Mouse (Mus musculus) Muller cell, postnatal 12 days (primary cell): ENCODE data around the gene Srsf5.
"Not testable (repeated sequence)": the region's sequence is repeated elsewhere in the genome, so short reads cannot be mapped to it uniquely, and the experiment has no call there.

ENCODE experiments used
- DNase-seq: peaks from one replicate; pipeline ENCODE4 v3.0.0-alpha.2; 2015; ENCODE audit errors: inconsistent ontology term

Srsf5 gene

GRCm38 (mm10) chr12:80945334-80945995, at the start of gene Srsf5:
Gene Srsf5 (plus strand): TSS chr12:80945504.
- peak; percentile 99 for DNase-seq

- DNase-seq, result no peak
Observed at GRCm38 (mm10) chr12:80909631-80910030, 35.7 kb upstream of the Srsf5 start.

DNA sequence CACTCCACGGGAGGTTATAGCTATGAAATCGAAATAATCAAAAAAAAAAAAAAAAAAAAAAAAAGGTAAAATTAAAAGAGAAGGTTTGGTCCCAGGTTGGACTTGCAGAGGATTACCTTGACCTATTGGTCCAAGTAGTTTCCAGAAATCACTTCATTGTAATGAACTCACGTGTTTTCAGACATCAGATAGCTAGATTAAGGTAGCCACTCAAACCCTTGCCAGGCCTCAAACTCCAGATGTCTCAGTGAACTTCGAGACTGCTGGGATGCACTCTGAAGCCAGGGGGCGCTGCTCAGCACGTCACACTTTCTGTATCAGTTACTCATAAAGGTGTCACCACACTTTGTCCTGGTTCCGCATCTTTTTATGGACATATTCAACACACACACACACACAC, 27.5 kb upstream of the Srsf5 start:
- DNase-seq, result no peak

DNA sequence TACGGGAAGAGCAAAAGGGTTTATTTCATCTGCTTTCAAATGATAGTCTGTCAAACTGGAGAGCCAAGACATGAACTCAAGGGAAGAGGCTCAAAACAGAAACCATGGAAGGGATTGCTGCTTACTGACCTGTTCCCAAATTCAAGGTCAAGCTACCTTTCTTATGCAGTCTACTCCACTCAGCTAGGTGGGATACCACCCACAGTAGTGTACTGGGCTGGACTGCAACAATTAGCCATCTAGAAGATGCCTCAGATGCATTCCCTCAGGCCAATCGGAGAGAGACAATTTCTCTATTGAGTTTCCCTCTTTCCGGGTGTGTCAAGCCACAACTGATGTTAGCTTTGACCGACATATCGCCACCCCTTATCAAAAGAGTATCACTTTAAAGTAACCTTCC, 24.0 kb upstream of the Srsf5 start:
- no peak for DNase-seq

DNA sequence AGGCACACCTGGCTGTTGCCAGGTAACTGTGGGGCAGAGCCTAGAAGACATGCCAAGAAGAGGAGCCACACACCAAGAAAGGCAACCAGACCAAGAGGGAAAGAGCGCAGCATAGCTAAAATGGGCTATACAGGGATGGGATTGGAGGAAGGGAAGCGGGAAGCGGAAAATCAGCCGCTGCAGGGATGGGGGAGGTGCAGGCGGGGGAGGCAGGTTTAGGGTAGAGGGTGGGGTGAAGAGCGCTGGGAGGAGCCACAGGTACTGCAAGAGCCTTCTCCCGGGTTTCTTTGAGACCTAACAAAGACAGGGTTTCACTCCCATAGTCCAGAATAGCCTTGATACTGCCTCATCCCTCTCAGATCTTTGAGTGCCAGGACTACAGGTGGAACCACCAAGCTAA, 22.4 kb upstream of the Srsf5 start:
- DNase-seq, result no peak

DNA sequence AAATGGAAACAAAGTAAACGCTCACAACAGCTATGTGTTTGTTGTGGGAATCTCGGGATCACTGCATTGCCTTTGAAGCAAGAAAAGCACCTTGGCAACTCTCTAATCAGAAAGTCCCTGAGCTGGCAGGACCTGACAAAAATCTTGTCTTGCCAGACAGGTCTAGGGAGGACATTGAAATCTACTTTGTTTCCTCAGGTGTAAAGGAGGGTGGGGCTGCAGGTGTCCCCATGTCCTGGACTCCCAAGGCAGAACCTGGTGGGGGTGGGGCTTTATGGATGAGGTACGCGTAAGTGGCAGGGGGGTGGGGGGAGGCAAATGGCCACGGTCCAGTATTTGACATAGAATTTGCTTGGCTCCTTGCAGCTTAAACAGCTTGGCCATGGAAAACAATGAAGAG, 21.7 kb upstream of the Srsf5 start:
- no peak for DNase-seq

DNA sequence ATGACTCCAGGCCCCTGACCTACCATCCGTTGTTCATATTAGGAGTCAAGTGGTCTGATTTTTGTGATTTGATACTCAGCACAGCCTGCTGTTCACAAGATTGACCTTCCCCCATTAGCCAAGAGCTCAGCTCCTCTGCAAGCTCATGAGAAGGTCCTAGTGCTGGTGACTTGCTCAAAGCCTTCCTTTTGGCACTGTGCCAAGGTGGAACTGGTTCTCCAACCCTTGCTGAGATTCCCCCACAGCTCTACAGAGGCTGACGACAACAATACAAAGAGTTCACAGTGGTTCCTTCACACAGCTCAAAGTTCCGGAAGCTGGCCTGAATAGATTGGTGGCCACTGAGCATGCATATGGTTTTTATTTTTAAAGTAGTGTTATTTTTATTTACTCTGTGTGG, 21.1 kb upstream of the Srsf5 start:
- no peak for DNase-seq

DNA sequence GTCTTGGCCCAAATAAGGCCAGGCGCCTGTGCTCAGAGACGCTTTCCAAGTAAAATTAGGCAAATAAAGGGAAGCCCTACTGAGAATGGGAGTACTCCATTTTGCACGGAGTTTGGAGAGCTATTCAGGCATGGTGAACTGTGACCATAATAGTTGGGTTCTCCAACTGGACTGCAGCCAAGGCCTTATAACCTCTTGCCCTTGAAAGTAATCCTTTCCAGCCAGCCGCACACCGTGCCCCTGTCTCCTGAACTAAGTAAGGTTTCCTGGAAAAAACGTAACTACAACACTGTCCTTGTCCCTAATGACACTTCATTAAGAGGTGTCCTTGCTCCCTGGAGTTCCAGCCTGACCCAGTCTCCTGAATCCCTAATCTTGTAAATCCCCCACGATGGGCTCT, 19.4 kb upstream of the Srsf5 start:
- DNase-seq, result peak; percentile 6

- no peak for DNase-seq
Observed at GRCm38 (mm10) chr12:80926550-80926949, 18.8 kb upstream of the Srsf5 start.

DNA sequence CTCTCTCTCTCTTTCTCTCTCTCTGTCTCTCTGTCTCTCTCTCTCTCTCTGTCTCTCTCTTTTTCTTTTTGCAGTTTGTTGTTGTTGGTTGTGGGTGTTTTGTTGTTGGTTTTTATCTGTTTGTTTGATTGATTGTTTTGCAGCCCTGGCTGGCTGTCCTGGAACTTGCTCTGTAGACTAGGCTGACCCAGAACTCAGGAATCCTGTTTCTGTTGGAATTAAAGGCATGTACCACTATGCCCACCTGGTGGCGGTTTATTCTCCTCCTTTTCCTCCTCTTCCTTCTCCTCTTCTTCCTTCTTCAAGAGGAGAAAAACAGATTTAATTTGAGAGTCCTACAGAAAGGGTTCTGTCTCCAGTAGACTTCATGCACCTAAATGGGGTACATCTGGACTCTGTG, 17.8 kb upstream of the Srsf5 start:
- no peak for DNase-seq

DNA sequence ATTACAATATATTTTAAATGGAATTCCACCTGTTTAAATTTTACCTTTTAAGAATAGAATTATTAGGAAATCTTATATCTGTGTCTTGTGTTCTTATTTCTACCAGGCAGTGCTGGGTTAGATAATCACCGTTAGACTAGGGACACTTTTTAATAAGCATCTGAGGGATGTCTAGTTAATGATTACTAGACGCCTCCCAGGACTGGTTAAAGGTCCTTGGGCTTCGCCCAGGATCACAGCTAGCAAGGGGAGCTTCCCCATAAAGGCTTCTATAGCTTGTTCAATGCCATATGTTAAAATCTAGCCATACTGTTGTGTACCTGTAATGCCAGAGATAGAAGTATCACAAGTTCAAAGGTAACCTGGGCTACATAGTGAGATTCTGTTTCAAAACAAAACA, 16.4 kb upstream of the Srsf5 start:
- no peak for DNase-seq

GRCm38 (mm10) chr12:80930141-80930540, 15.2 kb upstream of the Srsf5 start:
- no peak for DNase-seq

DNA sequence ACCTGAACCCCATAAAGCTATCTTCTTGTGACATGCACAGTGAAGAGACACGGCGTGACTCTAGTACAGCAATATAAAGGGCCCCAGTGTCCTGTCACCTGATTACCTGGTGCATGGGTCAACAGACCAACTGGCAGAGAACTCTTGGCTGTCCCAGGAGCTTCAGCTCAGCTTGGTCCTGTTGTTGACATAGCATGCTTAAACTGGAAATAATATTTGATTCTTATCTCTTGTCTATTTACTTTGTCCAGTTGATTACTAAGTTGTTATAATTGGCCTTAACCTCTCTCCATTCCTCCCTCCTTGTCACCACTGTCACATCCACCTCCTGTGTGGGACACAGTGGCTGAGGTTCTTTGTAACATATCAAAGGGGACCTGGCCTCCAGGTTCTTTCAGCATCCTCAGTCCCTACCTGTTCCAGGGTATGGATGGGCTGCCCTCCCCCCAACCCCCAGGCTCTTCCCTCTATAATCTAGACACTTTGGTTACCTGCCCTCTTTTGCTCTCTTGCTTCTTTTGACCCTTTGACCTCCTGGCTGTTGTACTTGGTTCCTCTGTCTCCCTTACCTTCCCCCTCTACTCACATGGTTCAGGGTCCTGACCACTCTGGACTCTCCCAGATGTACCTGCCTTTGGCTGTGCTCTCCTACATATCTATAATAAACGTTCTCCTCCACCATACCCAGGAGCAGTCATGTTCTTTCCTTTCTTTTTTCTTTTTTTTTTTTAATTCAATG, 13.7 kb upstream of the Srsf5 start:
- no peak for DNase-seq

DNA sequence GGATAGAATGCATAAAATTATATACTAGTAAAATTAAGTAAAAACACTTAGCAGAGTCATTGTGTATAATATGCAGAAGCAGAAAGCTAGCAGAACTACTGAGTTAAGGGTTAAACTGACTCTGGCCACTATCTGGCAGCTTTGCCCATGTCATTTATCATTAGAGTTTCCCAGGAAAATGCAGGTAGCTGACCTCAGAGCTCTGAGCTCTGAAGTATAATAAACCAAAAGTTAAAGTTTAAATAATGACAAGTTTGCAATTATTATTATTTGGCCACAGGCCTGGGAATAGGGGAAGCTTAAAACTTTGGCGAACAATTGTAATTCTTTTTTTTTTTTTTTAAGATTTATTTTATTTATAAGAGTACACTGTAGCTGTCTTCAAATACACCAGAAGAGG, 12.4 kb upstream of the Srsf5 start:
- DNase-seq, result no peak

DNA sequence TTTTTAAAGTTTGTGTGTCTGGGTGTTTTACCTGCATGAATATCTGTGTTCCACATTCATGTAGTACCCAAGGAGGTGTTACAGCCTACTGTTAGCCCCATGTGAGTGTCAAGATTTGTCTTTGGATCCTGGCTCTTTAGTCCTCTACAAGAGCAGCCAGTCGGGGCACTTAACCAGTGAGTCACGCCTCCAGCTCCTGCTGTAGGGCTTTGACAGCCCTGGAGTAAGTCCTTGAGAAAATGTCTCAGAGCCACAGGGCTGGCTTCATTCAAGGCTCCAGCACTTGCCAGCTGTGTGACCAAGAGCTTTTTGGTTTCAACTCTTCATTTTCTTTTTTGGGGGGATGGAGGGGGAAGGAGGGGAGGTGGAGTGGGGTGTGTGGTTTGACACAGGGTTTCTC, 8.6 kb upstream of the Srsf5 start:
- no peak for DNase-seq

DNA sequence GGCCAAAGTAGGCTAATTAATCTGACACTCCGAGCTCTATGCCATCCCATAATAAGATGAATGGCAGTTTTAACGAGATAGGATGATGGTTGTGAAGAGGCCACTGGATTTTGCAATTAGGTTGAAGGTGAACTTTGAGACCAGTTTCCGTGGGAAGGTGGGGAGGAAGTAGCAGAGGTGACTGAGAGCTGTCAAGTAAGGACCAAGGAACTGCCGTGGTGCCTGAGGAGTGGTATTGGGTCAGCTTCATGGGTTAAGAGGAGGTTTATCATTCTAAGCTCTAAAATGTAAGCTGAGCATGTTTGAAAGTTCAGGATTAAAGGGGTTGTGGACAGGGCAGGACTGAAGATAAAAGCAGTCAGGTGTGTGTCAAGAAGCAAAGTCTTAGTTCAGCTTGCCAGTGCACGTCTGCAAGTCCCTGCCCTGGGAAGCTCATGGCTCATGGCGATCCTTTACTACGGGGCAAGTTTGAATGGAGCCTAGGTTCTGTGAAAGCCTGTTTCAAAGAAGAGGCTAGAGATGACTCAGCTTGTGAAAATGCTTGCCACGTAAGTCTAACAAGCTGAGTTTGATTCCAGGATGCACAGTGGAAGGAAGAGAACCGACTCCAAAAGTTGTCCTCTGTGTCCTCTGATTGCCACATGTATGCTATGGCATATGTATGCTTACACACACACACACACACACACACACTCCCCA, 7.8 kb upstream of the Srsf5 start:
- no peak for DNase-seq

DNA sequence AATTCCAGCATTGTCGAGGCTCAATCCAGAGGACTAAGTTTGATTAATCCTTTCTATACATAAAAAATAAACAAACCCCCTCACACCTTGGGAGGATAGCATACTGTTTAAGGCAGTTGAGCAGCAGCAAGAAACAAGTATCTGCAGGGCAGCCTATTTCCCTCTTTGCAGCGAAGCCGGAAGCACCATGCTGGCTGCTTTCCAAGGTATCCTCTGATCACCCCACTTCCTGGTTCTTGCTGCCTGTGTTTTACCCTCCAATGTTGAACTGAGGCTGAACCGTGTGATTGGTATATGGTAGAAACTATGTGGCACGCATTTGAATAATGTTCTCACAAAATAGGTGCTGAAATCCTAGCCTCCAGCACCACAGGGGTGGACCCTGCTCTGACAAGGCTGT, 6.7 kb upstream of the Srsf5 start:
- no peak for DNase-seq

DNA sequence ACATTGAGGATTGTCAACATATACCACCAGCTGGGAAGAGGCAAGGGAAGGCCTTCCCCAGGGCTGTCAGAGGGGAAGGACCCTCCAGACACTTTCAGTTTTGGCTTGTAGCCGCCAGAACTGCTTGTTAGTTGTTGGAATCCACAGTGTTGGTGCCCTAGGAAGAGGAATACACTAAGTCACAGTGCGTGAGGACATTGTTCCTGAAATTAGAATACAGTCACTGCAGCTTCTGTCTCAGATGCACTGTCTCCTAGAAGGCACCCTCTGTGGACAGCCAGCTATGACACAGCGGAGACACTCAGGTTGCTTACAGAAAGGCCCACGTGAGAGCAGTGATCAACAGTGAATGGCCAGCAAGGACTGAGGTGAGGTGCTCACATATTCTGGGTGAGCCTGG, 6.1 kb upstream of the Srsf5 start:
- DNase-seq, result no peak

DNA sequence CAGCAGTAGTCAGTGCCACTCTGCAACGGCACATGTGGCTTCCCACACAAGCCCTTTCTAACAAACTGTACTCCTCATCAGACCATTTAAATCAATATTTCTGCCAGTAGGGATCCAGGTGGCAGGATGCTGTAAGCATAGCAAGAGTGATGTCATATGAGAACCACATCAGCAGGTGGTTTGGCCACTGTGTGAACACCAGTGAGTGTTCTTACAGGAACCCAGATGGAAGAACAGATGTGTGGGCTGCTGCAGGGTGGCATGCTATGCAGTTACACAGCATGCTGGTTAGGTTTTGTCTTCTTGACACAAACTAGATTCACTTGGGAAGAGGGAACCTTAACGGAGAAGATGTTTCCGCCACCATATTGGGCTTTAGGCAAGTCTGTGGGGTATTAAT, 3.4 kb upstream of the Srsf5 start:
- DNase-seq, result no peak

DNA sequence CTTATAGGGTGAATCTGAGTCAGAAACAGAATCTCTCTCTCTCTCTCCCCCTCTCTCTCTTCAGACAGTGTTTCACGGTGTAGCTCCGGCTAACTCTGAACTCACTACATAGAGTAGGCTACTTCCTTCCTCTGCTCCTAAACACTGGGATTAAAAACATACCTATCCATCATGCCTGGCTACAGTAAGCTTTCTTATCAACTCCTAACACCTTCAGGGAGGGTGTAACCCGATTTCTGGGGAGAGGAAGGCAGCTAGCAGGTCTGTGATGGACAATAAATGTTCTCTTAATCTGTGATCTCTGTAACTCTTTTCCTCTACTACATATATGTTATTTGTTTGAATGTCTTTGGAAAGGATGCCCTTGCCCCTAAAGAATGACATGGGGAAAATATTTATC, 1.9 kb upstream of the Srsf5 start:
- DNase-seq, result no peak

DNA sequence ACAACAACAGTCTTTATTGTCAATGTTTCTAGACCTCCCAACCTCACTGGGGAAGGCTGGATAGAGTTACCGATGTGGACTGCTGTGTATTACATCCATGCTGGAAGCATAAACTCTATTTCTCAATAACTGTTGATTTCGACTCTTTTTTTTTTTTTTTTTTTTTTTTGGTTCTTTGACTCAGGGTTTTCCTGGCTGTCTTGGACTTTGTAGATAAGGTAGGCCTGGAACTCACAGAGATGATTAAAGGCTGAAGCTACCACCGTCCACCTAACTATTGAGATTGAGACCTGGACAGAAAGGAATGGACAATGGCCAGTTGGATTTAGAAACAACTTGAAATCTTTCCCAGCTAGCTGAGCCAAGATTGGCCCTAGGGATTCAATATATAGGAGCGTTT, 1.1 kb upstream of the Srsf5 start:
- DNase-seq, result no peak

GRCm38 (mm10) chr12:80944963-80945333, 356 bp upstream of the Srsf5 start:
- not testable (repeated sequence) for DNase-seq

- peak; percentile 98 for DNase-seq
Observed at GRCm38 (mm10) chr12:80945996-80946355, 672 bp downstream of the Srsf5 start.
